Mouse (Mus musculus): ENCODE results near the gene Vmn1r124. TPM values are rescaled to one million over a fixed set of nuclear protein-coding genes. Genes with fewer than 3 reads are reported as not detected.
"Not testable (repeated sequence)": the region's sequence is repeated elsewhere in the genome, so short reads cannot be mapped to it uniquely, and the experiment has no call there.

Gene Vmn1r124
- polyA plus RNA-seq (2014; fragmentation: Nextera tagmentation; extraction: Ambion mirVana), result not detected in 2 replicates

DNA sequence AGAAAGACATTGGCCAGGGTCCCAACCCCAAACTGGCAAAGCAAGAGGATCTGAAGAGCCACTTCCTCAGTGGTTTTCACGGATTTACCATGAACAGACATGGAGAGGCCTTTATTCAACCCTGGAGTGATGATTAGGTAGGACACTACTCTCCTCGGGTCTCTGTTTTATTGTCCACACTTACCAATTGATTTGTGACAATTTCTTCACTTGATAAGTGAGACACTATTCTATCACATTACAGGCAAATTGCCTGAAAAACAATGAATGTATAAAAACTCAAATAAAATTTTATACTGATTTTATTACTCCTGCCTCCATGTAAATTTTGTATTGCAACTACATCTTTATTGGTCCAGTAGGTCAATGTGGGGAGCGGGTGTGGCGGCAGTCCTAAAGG, at the start of gene Vmn1r124:
TSS of gene Vmn1r124 (minus strand) at position 101 of the 400 bp plus-strand sequence.
- not testable (repeated sequence) for H3K27me3 ChIP-seq (replicated peaks; ENCODE audit: control insufficient read depth, insufficient read depth, low read length); DNase-seq (ENCODE audit: low spot score); H3K4me1 ChIP-seq (ENCODE audit: control insufficient read depth, insufficient read depth, low read length); H3K9ac ChIP-seq (ENCODE audit: low read length); H3K4me3 ChIP-seq (ENCODE audit: low read depth, low read length); ATAC-seq; H3K27ac ChIP-seq (ENCODE audit: low read depth, low read length); H3K36me3 ChIP-seq (ENCODE audit: control insufficient read depth, insufficient read depth, low read length); H3K4me2 ChIP-seq (ENCODE audit: low read length); H3K9me3 ChIP-seq (replicated peaks; ENCODE audit: control insufficient read depth, low read length)
- 70% methylated on average over 4 of the region's 4 CpGs for WGBS

DNA sequence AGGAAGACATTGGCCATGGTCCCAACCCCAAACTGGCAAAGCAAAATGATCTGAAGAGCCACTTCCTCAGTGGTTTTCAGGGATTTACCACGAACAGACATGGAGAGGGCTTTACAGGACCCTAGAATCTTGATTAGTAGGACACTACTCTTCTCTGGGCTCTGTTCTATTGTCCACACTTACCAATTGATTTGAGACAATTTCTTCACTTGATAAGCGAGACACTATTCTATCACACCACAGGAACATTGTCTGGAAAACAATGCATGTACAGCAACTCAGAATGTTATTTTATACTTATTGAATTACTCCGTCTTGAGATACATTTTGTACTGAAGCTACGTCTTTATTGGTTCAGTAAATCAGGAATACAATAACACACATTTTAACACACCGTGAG, 41.0 kb upstream of the Vmn1r124 start, which contains the start of gene Vmn1r126:
TSS of gene Vmn1r126 (minus strand) at position 101 of the 400 bp plus-strand sequence.
- not testable (repeated sequence) for ATAC-seq; H3K4me1 ChIP-seq (ENCODE audit: control insufficient read depth, insufficient read depth, low read length)
- no CpG with 5 or more reads among the region's 5 CpGs for WGBS

DNA sequence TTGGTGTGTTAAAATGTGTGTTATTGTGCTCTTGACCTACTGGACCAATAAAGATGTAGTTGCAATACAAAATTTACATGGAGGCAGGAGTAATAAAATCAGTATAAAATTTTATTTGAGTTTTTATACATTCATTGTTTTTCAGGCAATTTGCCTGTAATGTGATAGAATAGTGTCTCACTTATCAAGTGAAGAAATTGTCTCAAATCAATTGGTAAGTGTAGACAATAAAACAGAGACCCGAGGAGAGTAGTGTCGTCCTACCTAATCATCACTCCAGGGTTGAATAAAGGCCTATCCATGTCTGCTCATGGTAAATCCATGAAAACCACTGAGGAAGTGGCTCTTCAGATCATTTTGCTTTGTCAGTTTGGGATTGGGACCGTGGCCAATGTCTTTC, 11.5 kb upstream of the Vmn1r124 start, which contains the start of gene Vmn1r125:
TSS of gene Vmn1r125 (plus strand) at position 301 of the 400 bp plus-strand sequence.
- H3K4me1 ChIP-seq (ENCODE audit: control insufficient read depth, insufficient read depth, low read length); H3K4me3 ChIP-seq (ENCODE audit: low read depth, low read length); H3K27ac ChIP-seq (ENCODE audit: low read depth, low read length); DNase-seq (ENCODE audit: low spot score); ATAC-seq; H3K36me3 ChIP-seq (ENCODE audit: control insufficient read depth, insufficient read depth, low read length); H3K27me3 ChIP-seq (replicated peaks; ENCODE audit: control insufficient read depth, insufficient read depth, low read length); H3K4me2 ChIP-seq (ENCODE audit: low read length); H3K9ac ChIP-seq (ENCODE audit: low read length); H3K9me3 ChIP-seq (replicated peaks; ENCODE audit: control insufficient read depth, low read length): not testable (repeated sequence)
- WGBS, result 73% methylated on average over 3 of the region's 3 CpGs

More for the DNA sequence above, 41.0 kb upstream of the Vmn1r124 start, which contains the start of gene Vmn1r126:
- not testable (repeated sequence) for H3K4me2 ChIP-seq (ENCODE audit: low read length); H3K4me3 ChIP-seq (ENCODE audit: low read depth, low read length); H3K36me3 ChIP-seq (ENCODE audit: control insufficient read depth, insufficient read depth, low read length); H3K27ac ChIP-seq (ENCODE audit: low read depth, low read length); H3K27me3 ChIP-seq (replicated peaks; ENCODE audit: control insufficient read depth, insufficient read depth, low read length); DNase-seq (ENCODE audit: low spot score); H3K9me3 ChIP-seq (replicated peaks; ENCODE audit: control insufficient read depth, low read length); H3K9ac ChIP-seq (ENCODE audit: low read length)

Other genes with a start within 250 kb of the Vmn1r124 start
- gene Vmn1r119, start 248.2 kb downstream of the Vmn1r124 start, polyA plus RNA-seq (2014; fragmentation: Nextera tagmentation; extraction: Ambion mirVana), result not detected in 2 replicates
- gene Vmn1r120, start 206.8 kb downstream of the Vmn1r124 start, polyA plus RNA-seq (2014; fragmentation: Nextera tagmentation; extraction: Ambion mirVana), result not detected in 2 replicates
- not detected in 2 replicates for gene Vmn1r121, start 162.1 kb downstream of the Vmn1r124 start, polyA plus RNA-seq (2014; fragmentation: Nextera tagmentation; extraction: Ambion mirVana)
- not detected in 2 replicates for gene Vmn1r122, start 126.5 kb downstream of the Vmn1r124 start, polyA plus RNA-seq (2014; fragmentation: Nextera tagmentation; extraction: Ambion mirVana)
- not detected in 2 replicates for gene Vmn1r123, start 98.4 kb downstream of the Vmn1r124 start, polyA plus RNA-seq (2014; fragmentation: Nextera tagmentation; extraction: Ambion mirVana)
- gene Gm5157, start 70.2 kb downstream of the Vmn1r124 start, polyA plus RNA-seq (2014; fragmentation: Nextera tagmentation; extraction: Ambion mirVana), result not detected in 2 replicates
- not detected in 2 replicates for gene Vmn1r125, start 11.6 kb upstream of the Vmn1r124 start, polyA plus RNA-seq (2014; fragmentation: Nextera tagmentation; extraction: Ambion mirVana)
- not detected in 2 replicates for gene Vmn1r126, start 40.9 kb upstream of the Vmn1r124 start, polyA plus RNA-seq (2014; fragmentation: Nextera tagmentation; extraction: Ambion mirVana)
- gene Vmn1r127, start 59.2 kb upstream of the Vmn1r124 start, polyA plus RNA-seq (2014; fragmentation: Nextera tagmentation; extraction: Ambion mirVana), result not detected in 2 replicates
- gene Vmn1r128, start 88.8 kb upstream of the Vmn1r124 start, polyA plus RNA-seq (2014; fragmentation: Nextera tagmentation; extraction: Ambion mirVana), result not detected in 2 replicates
- not detected in 2 replicates for gene Vmn1r129, start 100.7 kb upstream of the Vmn1r124 start, polyA plus RNA-seq (2014; fragmentation: Nextera tagmentation; extraction: Ambion mirVana)
- not detected in 2 replicates for gene Gm6882, start 172.1 kb upstream of the Vmn1r124 start, polyA plus RNA-seq (2014; fragmentation: Nextera tagmentation; extraction: Ambion mirVana)